Comparison of ENCODE assay signal across 27 mouse cellular contexts in genomic region chr19:3467574-3467973, GRCm38 (mm10). TPM values are rescaled to one million over a fixed set of nuclear protein-coding genes. Genes with fewer than 3 reads are reported as not detected.
A peak's percentile ranks its signal among the peaks of the same experiment; 100 is the strongest.
DNase-seq lines count a peak whose midpoint lies in the region; ATAC-seq lines count a peak whose summit lies in the region.
"Had no signal": no experiment of that assay in that cellular context is flagged by ENCODE, and none has a peak within 500 bp of the region (broad histone marks: within the 10 kb centered on the region; RNA-seq: fewer than 3 reads in every experiment).

No protein-coding gene starts in this region.

- ATAC-seq in forebrain, embryonic 16.5 days, result peak; percentile 81
- ATAC-seq in forebrain, embryonic 14.5 days, result no peak
- ATAC-seq: activated CD4-positive, CD25-positive, alpha-beta regulatory T cell, adult 4 months; CD4-positive, CD25-positive, alpha-beta regulatory T cell, adult 4 months; forebrain, embryonic 13.5 days; Patski had no signal

- no peak overlapping the region for H3K4me3 ChIP-seq in forebrain, embryonic 16.5 days (replicated peaks; ENCODE audit: low read length)
- no peak overlapping the region for H3K4me3 ChIP-seq in forebrain, embryonic 14.5 days (ENCODE audit: low read depth, low read length)
- H3K4me3 ChIP-seq: embryonic facial prominence, embryonic 13.5 days; embryonic facial prominence, embryonic 15.5 days; erythroblast, embryonic 14.5 days; forebrain, embryonic 13.5 days had no signal

- H3K36me3 ChIP-seq in forebrain, embryonic 16.5 days (ENCODE audit: control insufficient read depth, insufficient read depth), result peaks cover 77% of the 10 kb centered on the region
- peaks cover 99% of the 10 kb centered on the region for H3K36me3 ChIP-seq in forebrain, embryonic 14.5 days (ENCODE audit: control insufficient read depth, insufficient read depth, low read length)

- H3K9ac ChIP-seq in forebrain, embryonic 16.5 days (replicated peaks; ENCODE audit: low read depth, low read length), result no peak overlapping the region
- H3K9ac ChIP-seq in forebrain, embryonic 14.5 days (ENCODE audit: low read length), result no peak overlapping the region
- H3K9ac ChIP-seq: embryonic facial prominence, embryonic 13.5 days; embryonic facial prominence, embryonic 15.5 days; forebrain, embryonic 13.5 days had no signal

- 83% methylated on average over 7 of the region's 7 CpGs for WGBS in forebrain, embryonic 16.5 days
- WGBS in forebrain, embryonic 14.5 days, result 87% methylated on average over 7 of the region's 7 CpGs

- H3K27ac ChIP-seq in forebrain, embryonic 16.5 days (ENCODE audit: low read length), result no peak overlapping the region
- H3K27ac ChIP-seq in forebrain, embryonic 14.5 days (ENCODE audit: low read depth, low read length), result no peak overlapping the region
- H3K27ac ChIP-seq: embryonic facial prominence, embryonic 13.5 days; embryonic facial prominence, embryonic 15.5 days; forebrain, embryonic 13.5 days had no signal

- no peaks in the 10 kb centered on the region for H3K9me3 ChIP-seq in forebrain, embryonic 16.5 days (ENCODE audit: control insufficient read depth, low read length)
- no peaks in the 10 kb centered on the region for H3K9me3 ChIP-seq in forebrain, embryonic 14.5 days (replicated peaks; ENCODE audit: control insufficient read depth, low read length)
- H3K9me3 ChIP-seq: embryonic facial prominence, embryonic 13.5 days; embryonic facial prominence, embryonic 15.5 days; forebrain, embryonic 13.5 days; G1E had no signal

- no peak for DNase-seq in forebrain, embryonic 14.5 days (ENCODE audit: low spot score)
- peak; percentile 41 for DNase-seq in layer of hippocampus, adult 9-11 months
- DNase-seq in layer of hippocampus, postnatal 10 days (ENCODE audit: low spot score in 2 of 2), result no peak
- peak; percentile 34 for DNase-seq in brain, embryonic 18.5 days (ENCODE audit: low read depth, low spot score)
- no peak for DNase-seq in kidney, postnatal 14 days
- DNase-seq: adrenal gland, adult 8-10 months; adrenal gland, postnatal 14 days; adrenal gland, postnatal 36 days; B cell, adult 2 months; cerebellum, adult 11 months; cerebellum, adult 18-20 months; cerebellum, adult 8-10 months; cerebellum, adult 9-11 months; cerebellum, postnatal 14 days; cerebellum, postnatal 36 days; embryo, embryonic 11 days had no signal

- no peak overlapping the region for H3K4me2 ChIP-seq in forebrain, embryonic 16.5 days (ENCODE audit: low read length)
- H3K4me2 ChIP-seq in forebrain, embryonic 14.5 days (ENCODE audit: low read length), result no peak overlapping the region
- H3K4me2 ChIP-seq: embryonic facial prominence, embryonic 13.5 days; embryonic facial prominence, embryonic 15.5 days; forebrain, embryonic 13.5 days had no signal

- H3K27me3 ChIP-seq in forebrain, embryonic 16.5 days (replicated peaks; ENCODE audit: control insufficient read depth, insufficient read depth, low read length), result no peaks in the 10 kb centered on the region
- no peaks in the 10 kb centered on the region for H3K27me3 ChIP-seq in forebrain, embryonic 14.5 days (replicated peaks; ENCODE audit: control insufficient read depth, insufficient read depth, low read length)
- H3K27me3 ChIP-seq: CH12.LX; embryonic facial prominence, embryonic 13.5 days; embryonic facial prominence, embryonic 15.5 days; forebrain, embryonic 13.5 days; Patski had no signal

- no peaks in the 10 kb centered on the region for H3K4me1 ChIP-seq in forebrain, embryonic 16.5 days (replicated peaks; ENCODE audit: control insufficient read depth, insufficient read depth, low read length)
- H3K4me1 ChIP-seq in forebrain, embryonic 14.5 days (ENCODE audit: control insufficient read depth, insufficient read depth, low read length), result no peaks in the 10 kb centered on the region
- H3K4me1 ChIP-seq: embryonic facial prominence, embryonic 13.5 days; embryonic facial prominence, embryonic 15.5 days; forebrain, embryonic 13.5 days had no signal

RNA-seq across cellular contexts. Expression of gene Gal, which starts 53.2 kb away (rescaled TPM):
- 2.2 and 9.8 TPM in 2 replicates for polyA plus RNA-seq in forebrain, embryonic 16.5 days (2015; fragmentation: Nextera tagmentation; extraction: Ambion mirVana)
- polyA plus RNA-seq in forebrain, embryonic 14.5 days (2014; fragmentation: Nextera tagmentation; extraction: Ambion mirVana), result 5.6 and 6.6 TPM in 2 replicates
- total RNA-seq in layer of hippocampus, postnatal 10 days (2021), result 1 to 10 TPM; 4.5 to 5.5 TPM
- total RNA-seq: CH12.LX; common myeloid progenitor, adult 5-6 weeks; G1E had no signal
- polyA plus RNA-seq: erythroblast, embryonic 14.5 days; G1E; Patski had no signal

Comparison
In these comparisons a context has a peak if more than half of its experiments do, and no peak if none do; other contexts are left out.
1. DNase-seq: peak in layer of hippocampus, adult 9-11 months (single experiment) and brain, embryonic 18.5 days (single experiment); none in forebrain, embryonic 14.5 days (single experiment), layer of hippocampus, postnatal 10 days (0 of 2) and kidney, postnatal 14 days (single experiment).